ENCODE assay signal across 31 mouse cellular contexts in genomic region chr16:48297384-48298136, GRCm38 (mm10). TPM values are rescaled to one million over a fixed set of nuclear protein-coding genes. Genes with fewer than 3 reads are reported as not detected.
"Had no signal": no experiment of that assay in that cellular context is flagged by ENCODE, and none has a peak within 500 bp of the region (broad histone marks: within the 10 kb centered on the region; RNA-seq: fewer than 3 reads in every experiment).

No protein-coding gene starts in this region.

- H3K4me3 ChIP-seq: left cerebral cortex, adult 2 months; lung, embryonic 15.5 days; midbrain, embryonic 12.5 days; midbrain, embryonic 15.5 days; neural tube, embryonic 12.5 days; neural tube, embryonic 15.5 days had no signal

- ATAC-seq: midbrain, embryonic 15.5 days had no signal

- H3K4me2 ChIP-seq: lung, embryonic 15.5 days; midbrain, embryonic 12.5 days; midbrain, embryonic 15.5 days; neural tube, embryonic 12.5 days; neural tube, embryonic 15.5 days had no signal

- H3K27me3 ChIP-seq: lung, embryonic 15.5 days; midbrain, embryonic 12.5 days; midbrain, embryonic 15.5 days; neural tube, embryonic 12.5 days; neural tube, embryonic 15.5 days had no signal

- H3K9me3 ChIP-seq: lung, embryonic 15.5 days; midbrain, embryonic 12.5 days; midbrain, embryonic 15.5 days; neural tube, embryonic 12.5 days; neural tube, embryonic 15.5 days had no signal

- H3K4me1 ChIP-seq: lung, embryonic 15.5 days; midbrain, embryonic 12.5 days; midbrain, embryonic 15.5 days; neural tube, embryonic 12.5 days; neural tube, embryonic 15.5 days had no signal

- H3K9ac ChIP-seq: liver, embryonic 14.5 days; lung, embryonic 15.5 days; midbrain, embryonic 12.5 days; midbrain, embryonic 15.5 days; neural tube, embryonic 12.5 days; neural tube, embryonic 15.5 days had no signal

- DNase-seq: kidney, adult 18-20 months; kidney, adult 9 months; kidney, postnatal 25 days; layer of hippocampus, postnatal 36 days; lung, adult 18-20 months; right cerebral cortex, adult 18-20 months; right cerebral cortex, postnatal 14 days; right cerebral cortex, postnatal 4 days; thymus, adult 2 months; thymus, postnatal 14 days; thymus, postnatal 4 days had no signal

- H3K27ac ChIP-seq: kidney, postnatal 0 days; left cerebral cortex, adult 2 months; liver, embryonic 14.5 days; lung, embryonic 15.5 days; macrophage; midbrain, embryonic 12.5 days; midbrain, embryonic 15.5 days; neural tube, embryonic 12.5 days; neural tube, embryonic 15.5 days; stomach, postnatal 0 days had no signal

- H3K36me3 ChIP-seq: lung, embryonic 15.5 days; midbrain, embryonic 12.5 days; midbrain, embryonic 15.5 days; neural tube, embryonic 12.5 days; neural tube, embryonic 15.5 days had no signal

RNA-seq across cellular contexts. Expression of gene Dppa2, which starts 6.1 kb away (rescaled TPM):
- total RNA-seq: layer of hippocampus, postnatal 36 days; left cerebral cortex, adult 2 months; left cerebral cortex, postnatal 10 days; left cerebral cortex, postnatal 36 days; liver, adult 2 months; megakaryocyte, adult 5-6 weeks had no signal
- polyA plus RNA-seq: kidney, postnatal 0 days; large intestine, adult 2 months; limb, embryonic 11.5 days; liver, adult 2 months; liver, embryonic 14.5 days; macrophage; midbrain, embryonic 12.5 days; midbrain, embryonic 15.5 days; neural tube, embryonic 12.5 days; neural tube, embryonic 15.5 days; stomach, embryonic 14.5 days; stomach, postnatal 0 days; thymus, adult 2 months had no signal

RNA-seq across cellular contexts. Expression of gene Dppa4, which starts 14.0 kb away (rescaled TPM):
- total RNA-seq: layer of hippocampus, adult 8-10 months; layer of hippocampus, postnatal 10 days; layer of hippocampus, postnatal 36 days; left cerebral cortex, adult 2 months; left cerebral cortex, postnatal 10 days; left cerebral cortex, postnatal 36 days; liver, adult 2 months; megakaryocyte, adult 5-6 weeks had no signal
- polyA plus RNA-seq: kidney, postnatal 0 days; large intestine, adult 2 months; limb, embryonic 11.5 days; limb, embryonic 14.5 days; liver, adult 2 months; liver, embryonic 14.5 days; lung, embryonic 15.5 days; macrophage; midbrain, embryonic 12.5 days; midbrain, embryonic 15.5 days; neural tube, embryonic 12.5 days; neural tube, embryonic 15.5 days; stomach, embryonic 14.5 days; stomach, postnatal 0 days; thymus, adult 2 months had no signal
